Mouse (Mus musculus) layer of hippocampus, postnatal 10 days (tissue): ENCODE measurements around the gene Gm49396. TPM values are rescaled to one million over a fixed set of nuclear protein-coding genes. Genes with fewer than 3 reads are reported as not detected.

ENCODE experiments used
- DNase-seq, 2 experiments: peaks; one replicate each; pipeline ENCODE4 v3.0.0; 2021; ENCODE audit warnings: low spot score in 2 of 2
- total RNA-seq, 2 experiments: library from RNA; stranded (reverse); gene quantifications; 2 replicates each; pipeline ENCODE4 v1.2.3; 2021

Gene Gm49396
- total RNA-seq, 2 experiments from 2014 or later = 4.8 to 5.8 TPM

GRCm38 (mm10) chr7:30586455-30587020, 23.4 kb downstream of the Gm49396 start:
- no peak for DNase-seq

- peak; percentile 65 to 72 for DNase-seq
Measured at GRCm38 (mm10) chr7:30587842-30588667, 24.9 kb downstream of the Gm49396 start.

- peak; percentile 93 to 96 for DNase-seq
Measured at GRCm38 (mm10) chr7:30588676-30589434, 25.7 kb downstream of the Gm49396 start, which contains the start of gene Kmt2b. TSS of gene Kmt2b (minus strand) at chr7:30588726.

GRCm38 (mm10) chr7:30589435-30590301, 26.5 kb downstream of the Gm49396 start:
- peak; percentile 90 to 93 for DNase-seq

- no peak for DNase-seq
Measured at GRCm38 (mm10) chr7:30590927-30591604, 27.9 kb downstream of the Gm49396 start.

- DNase-seq = no peak
Measured at GRCm38 (mm10) chr7:30591605-30591951, 28.4 kb downstream of the Gm49396 start.

- no peak for DNase-seq
Measured at GRCm38 (mm10) chr7:30592772-30593423, 29.8 kb downstream of the Gm49396 start.

- no peak for DNase-seq
Measured at GRCm38 (mm10) chr7:30593579-30594509, 30.7 kb downstream of the Gm49396 start.

- no peak for DNase-seq
Measured at GRCm38 (mm10) chr7:30594510-30595024, 31.4 kb downstream of the Gm49396 start.

GRCm38 (mm10) chr7:30596093-30596492, 32.9 kb downstream of the Gm49396 start:
- DNase-seq = no peak

GRCm38 (mm10) chr7:30596811-30597210, 33.7 kb downstream of the Gm49396 start:
- no peak for DNase-seq

GRCm38 (mm10) chr7:30598786-30599185, 35.6 kb downstream of the Gm49396 start, which contains the start of gene Zbtb32:
TSS of gene Zbtb32 (minus strand) at chr7:30598909.
- no peak for DNase-seq

GRCm38 (mm10) chr7:30599933-30600353, 36.8 kb downstream of the Gm49396 start:
- peak; percentile 89 to 92 for DNase-seq

- no peak for DNase-seq
Measured at GRCm38 (mm10) chr7:30600651-30601050, 37.5 kb downstream of the Gm49396 start.

GRCm38 (mm10) chr7:30602583-30602982, 39.4 kb downstream of the Gm49396 start:
- DNase-seq = no peak

GRCm38 (mm10) chr7:30604424-30604823, 41.3 kb downstream of the Gm49396 start:
- no peak for DNase-seq

GRCm38 (mm10) chr7:30604944-30605343, 41.8 kb downstream of the Gm49396 start:
- no peak for DNase-seq

GRCm38 (mm10) chr7:30607706-30608309, 44.7 kb downstream of the Gm49396 start:
- DNase-seq = peak; percentile 48 to 56
